Mouse (Mus musculus): ENCODE results near the gene Mrpl17. TPM values are rescaled to one million over a fixed set of nuclear protein-coding genes. Genes with fewer than 3 reads are reported as not detected.

Mrpl17 gene
- total and polyA plus RNA-seq, 3 experiments = 306 to 451 (median 399) TPM

- TF ChIP-seq RAD21 (IDR thresholded peaks at IDR 0.05; ENCODE audit: low read depth, low read length) (peak; percentile 46), NRF1 (IDR thresholded peaks at IDR 0.05; ENCODE audit: low read depth, low read length) (no peak), TCF12 (IDR thresholded peaks at IDR 0.05; ENCODE audit: low read depth, low read length) (no peak)
Measured at GRCm38 (mm10) chr7:105818483-105818882, 7.6 kb upstream of the Mrpl17 start (continued).

- Histone ChIP-seq H3K9ac (ENCODE audit: insufficient read depth, low read depth) (no peak overlapping the region), H3K36me3 (replicated peaks in 1 of 2; ENCODE audit: control insufficient read depth in 1 of 2, insufficient read depth in 1 of 2, low read length in 1 of 2) (no peaks in the 10 kb centered on the region), H3K4me3 (replicated peaks in 1 of 3; ENCODE audit: low read depth in 2 of 3, low read length in 2 of 3, poor library complexity in 1 of 3) (no peak overlapping the region), H3K27me3 (replicated peaks) (no peaks in the 10 kb centered on the region), H3K4me2 (ENCODE audit: insufficient read depth, low read depth, poor library complexity, severe bottlenecking) (no peak overlapping the region), H3K27ac (ENCODE audit: insufficient read depth, low read depth) (no peak overlapping the region), H3K9me3 (replicated peaks; ENCODE audit: low read length) (peaks cover 4% of the 10 kb centered on the region), H3K79me2 (replicated peaks; ENCODE audit: control insufficient read depth, extremely low read depth, insufficient read depth, poor library complexity, severe bottlenecking) (no peaks in the 10 kb centered on the region), H3K4me1 (ENCODE audit: control insufficient read depth in 1 of 2, insufficient read depth in 2 of 2) (0 out of 4 replicates have a peak, but pooled peaks cover 0 to 2% of the 10 kb centered on the region in 2 experiments)
- dilution Hi-C loops (cut with MboI; ENCODE audit: extremely low pct_ligation_motif_present, extremely low pct_unique_long_range_greater_than_20kb, low sequenced_read_pairs) (no loop called here), in situ Hi-C loops (cut with MboI; ENCODE audit: low pct_ligation_motif_present, low pct_unique_long_range_greater_than_20kb, low sequenced_read_pairs) (no loop called here)
- TF ChIP-seq RAD21 (IDR thresholded peaks at IDR 0.05; ENCODE audit: low read depth, low read length) = peak; percentile 54
- TF ChIP-seq ZC3H11A (IDR thresholded peaks at IDR 0.05; ENCODE audit: low read depth, low read length) = no peak
- TF ChIP-seq ZKSCAN1 (IDR thresholded peaks at IDR 0.05; ENCODE audit: borderline replicate concordance, low read depth, low read length) = no peak
- no peak for TF ChIP-seq POLR2A (IDR thresholded peaks at IDR 0.05; ENCODE audit: low read depth, low read length)
- peak in 1 of 2 experiments; percentile 63; a peak in 3 of 4 replicates for TF ChIP-seq CTCF (conservative IDR thresholded peaks at IDR 0.05 in 1 of 2, IDR thresholded peaks at IDR 0.05 in 1 of 2; ENCODE audit: low read depth in 2 of 2, low read length in 2 of 2)
- peak; percentile 9; the same call in 1 of the 2 replicates for TF ChIP-seq ZNF384 (IDR thresholded peaks at IDR 0.05; ENCODE audit: low read depth, low read length)
- TF ChIP-seq CHD1 (IDR thresholded peaks at IDR 0.05; ENCODE audit: low read depth, low read length) = no peak
- TF ChIP-seq EP300 (IDR thresholded peaks at IDR 0.05; ENCODE audit: low read length) = no peak
- no peak for TF ChIP-seq POLR2AphosphoS2 (IDR thresholded peaks at IDR 0.05; ENCODE audit: low read depth, low read length)
- TF ChIP-seq TCF12 (IDR thresholded peaks at IDR 0.05; ENCODE audit: low read depth, low read length) = no peak
- no peak for TF ChIP-seq ZMIZ1 (IDR thresholded peaks at IDR 0.05; ENCODE audit: low read depth, low read length)
- peak; percentile 24 for DNase-seq (ENCODE audit: extremely low read depth)
Measured at GRCm38 (mm10) chr7:105816736-105817135, 5.8 kb upstream of the Mrpl17 start.

GRCm38 (mm10) chr7:105813326-105813725, 2.4 kb upstream of the Mrpl17 start:
- H3K27me3 ChIP-seq (replicated peaks) = no peaks in the 10 kb centered on the region
- H3K4me2 ChIP-seq (ENCODE audit: insufficient read depth, low read depth, poor library complexity, severe bottlenecking) = no peak overlapping the region
- H3K9ac ChIP-seq (ENCODE audit: insufficient read depth, low read depth) = no peak overlapping the region
- H3K9me3 ChIP-seq (replicated peaks; ENCODE audit: low read length) = peaks cover 4% of the 10 kb centered on the region
- in situ Hi-C loops (cut with MboI; ENCODE audit: low pct_ligation_motif_present, low pct_unique_long_range_greater_than_20kb, low sequenced_read_pairs) (no loop called here), dilution Hi-C loops (cut with MboI; ENCODE audit: extremely low pct_ligation_motif_present, extremely low pct_unique_long_range_greater_than_20kb, low sequenced_read_pairs) (no loop called here)
- no peak overlapping the region for H3K27ac ChIP-seq (ENCODE audit: insufficient read depth, low read depth)
- H3K79me2 ChIP-seq (replicated peaks; ENCODE audit: control insufficient read depth, extremely low read depth, insufficient read depth, poor library complexity, severe bottlenecking) = peaks cover 14% of the 10 kb centered on the region
- peaks cover 5 to 16% of the 10 kb centered on the region in 2 experiments for H3K36me3 ChIP-seq (replicated peaks in 1 of 2; ENCODE audit: control insufficient read depth in 1 of 2, insufficient read depth in 1 of 2, low read length in 1 of 2)
- no peak for TF ChIP-seq KAT2A (IDR thresholded peaks at IDR 0.05; ENCODE audit: insufficient replicate concordance, low read length)
- no peak for TF ChIP-seq CTCF (conservative IDR thresholded peaks at IDR 0.05 in 1 of 2, IDR thresholded peaks at IDR 0.05 in 1 of 2; ENCODE audit: low read depth in 2 of 2, low read length in 2 of 2)
- TF ChIP-seq SIN3A (IDR thresholded peaks at IDR 0.05; ENCODE audit: low read length) = no peak
- no peak for TF ChIP-seq ZC3H11A (IDR thresholded peaks at IDR 0.05; ENCODE audit: low read depth, low read length)
- TF ChIP-seq CHD1 (IDR thresholded peaks at IDR 0.05; ENCODE audit: low read depth, low read length) = no peak
- no peak for TF ChIP-seq BHLHE40 (IDR thresholded peaks at IDR 0.05; ENCODE audit: low read depth, low read length)
- TF ChIP-seq EP300 (IDR thresholded peaks at IDR 0.05; ENCODE audit: low read length) = no peak
- TF ChIP-seq ZKSCAN1 (IDR thresholded peaks at IDR 0.05; ENCODE audit: borderline replicate concordance, low read depth, low read length) = no peak
- no peak for DNase-seq (ENCODE audit: extremely low read depth)
- peaks cover 0 to 20% of the 10 kb centered on the region in 2 experiments; a peak in 3 of 4 replicates for H3K4me1 ChIP-seq (ENCODE audit: control insufficient read depth in 1 of 2, insufficient read depth in 2 of 2)
- H3K4me3 ChIP-seq (replicated peaks in 1 of 3; ENCODE audit: low read depth in 2 of 3, low read length in 2 of 3, poor library complexity in 1 of 3) = no peak overlapping the region

Measured in CH12.LX (cell line).